Mouse (Mus musculus) kidney, adult 2 months (tissue): ENCODE measurements at regions not wholly inside any gene's neighbourhood (a gene's known extent, or its start where the extent isn't known, plus 50 kb on each side); places are given as distances from the start of the nearest gene placed in this dataset.

Experiments used
- DNase-seq: peaks from one replicate; pipeline ENCODE4 v3.0.0; 2021
- H3K27ac ChIP-seq: fragments of 200-500 bp; 2 replicates; pipeline ENCODE4 v1.5.1; 2012; ENCODE audit warnings: low read depth, low read length, control low read depth, inconsistent platforms; ENCODE audit not compliant: insufficient read depth
- H3K27me3 ChIP-seq: fragments of 200-500 bp; replicated peaks from 2 replicates; pipeline ENCODE4 v1.6.1; 2012; ENCODE audit warnings: mild to moderate bottlenecking, moderate library complexity, low read length, inconsistent platforms; ENCODE audit not compliant: control insufficient read depth, insufficient read depth
- H3K36me3 ChIP-seq: fragments of 200-500 bp; 2 replicates; pipeline ENCODE4 v1.6.1; 2012; ENCODE audit warnings: mild to moderate bottlenecking, moderate library complexity, low read length, inconsistent platforms; ENCODE audit not compliant: control insufficient read depth, insufficient read depth
- H3K4me1 ChIP-seq: fragments of 200-500 bp; 2 replicates; pipeline ENCODE4 v1.6.1; 2011; ENCODE audit warnings: low read length; ENCODE audit not compliant: control insufficient read depth, insufficient read depth
- H3K4me3 ChIP-seq: fragments of 200-500 bp; 2 replicates; pipeline ENCODE4 v1.5.1; 2011; ENCODE audit warnings: mild to moderate bottlenecking, low read depth, low read length, control low read depth; ENCODE audit not compliant: insufficient read depth
- CTCF ChIP-seq: fragments of 200-500 bp; conservative IDR thresholded peaks from 2 replicates; pipeline ENCODE4 v1.5.1; 2011; ENCODE audit warnings: low read depth, mild to moderate bottlenecking, control low read depth, low read length, moderate library complexity, mixed read lengths; ENCODE audit not compliant: insufficient read depth, insufficient read length
- POLR2A ChIP-seq: fragments of 200-500 bp; IDR thresholded peaks from one replicate; pipeline ENCODE4 v1.6.1; 2011; ENCODE audit warnings: low read depth, low read length, control low read depth
- WGBS: fragments of 180-500 bp; shearing (Covaris S2); methylation state at CpG from one replicate; pipeline ENCODE4 v1.1.7; 2018; 5-methylcytosine and 5-hydroxymethylcytosine counted together

DNA sequence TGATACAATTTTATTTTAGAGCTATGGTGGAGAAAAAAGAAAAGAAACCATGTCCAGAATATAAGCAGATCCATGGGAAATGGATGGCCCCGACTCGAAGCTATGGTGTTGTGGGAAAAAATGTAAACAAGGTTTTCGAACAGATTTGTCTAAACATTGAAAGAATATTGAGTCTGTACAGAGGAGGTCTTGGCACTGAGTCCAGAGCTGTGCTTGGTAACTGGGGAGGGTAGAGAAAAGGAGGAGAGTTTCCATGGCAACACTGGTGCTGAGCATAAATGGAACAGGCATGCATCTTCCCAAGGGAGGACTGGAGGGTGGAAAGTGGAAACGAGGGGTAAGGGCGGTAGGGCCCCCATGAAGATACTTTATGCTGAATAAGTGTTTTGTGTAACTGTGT lies 266.5 kb downstream of the Rfpl4b start:
- no peaks in the 10 kb centered on the region for H3K27me3 ChIP-seq
- no peak overlapping the region for H3K4me3 ChIP-seq
- no peaks in the 10 kb centered on the region for H3K4me1 ChIP-seq
- DNase-seq: no peak
- H3K36me3 ChIP-seq: no peaks in the 10 kb centered on the region
- no peak overlapping the region for H3K27ac ChIP-seq
- TF ChIP-seq POLR2A: no peak
- TF ChIP-seq CTCF: no peak
- WGBS: 73% methylated on average over 5 of the region's 5 CpGs

DNA sequence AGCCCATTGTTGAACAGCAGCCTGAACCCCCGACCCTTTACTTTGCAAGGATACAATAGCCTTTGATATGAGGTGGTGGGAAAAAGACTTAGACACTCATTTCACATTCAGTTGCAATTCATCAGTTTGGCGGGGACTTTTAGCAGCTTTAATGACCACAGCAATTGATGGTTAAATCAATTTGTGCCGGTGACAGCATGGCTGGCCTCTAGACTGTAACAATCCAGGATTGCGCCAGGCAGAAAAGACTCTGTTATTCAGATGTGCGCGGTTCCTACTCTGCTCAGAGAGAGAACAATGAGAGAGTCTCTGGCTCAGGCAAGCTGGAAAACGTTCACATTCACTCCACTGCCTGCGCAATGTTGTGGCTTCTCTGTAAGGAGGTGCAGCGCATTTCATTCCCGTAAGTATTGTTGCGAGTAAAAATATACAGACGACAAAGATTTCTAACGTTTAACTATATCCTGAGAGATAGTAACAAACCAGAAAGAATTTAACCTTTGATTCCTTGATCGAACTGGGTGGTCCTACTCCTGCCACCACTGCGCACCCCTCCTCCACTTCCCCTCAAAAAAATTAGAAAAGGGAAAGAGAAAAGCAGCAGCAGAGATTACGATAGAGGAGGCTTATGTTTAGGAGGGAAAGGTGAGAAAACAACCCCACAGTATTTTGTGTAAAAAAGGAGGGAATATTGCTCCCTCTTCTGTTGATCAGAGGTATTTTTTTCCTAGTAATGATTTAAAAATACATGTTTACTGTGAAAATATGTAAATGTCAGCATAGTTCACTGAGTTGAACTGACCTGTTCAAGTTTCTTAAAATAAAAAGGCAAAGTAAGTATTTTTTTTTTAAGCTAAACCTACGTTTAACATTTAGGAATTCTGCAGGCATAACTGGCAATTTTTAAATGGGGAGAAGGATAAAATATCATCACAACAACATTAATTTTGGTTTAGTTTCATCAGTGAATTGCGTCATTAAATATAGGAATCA lies 267.6 kb downstream of the Rfpl4b start:
- H3K27me3 ChIP-seq: no peaks in the 10 kb centered on the region
- TF ChIP-seq CTCF (no peak), POLR2A (no peak)
- H3K4me1 ChIP-seq: no peaks in the 10 kb centered on the region
- H3K27ac ChIP-seq: no peak overlapping the region
- H3K36me3 ChIP-seq: no peaks in the 10 kb centered on the region
- 0 out of 2 replicates have a peak overlapping the region, but pooled peaks have one; percentile 9 for H3K4me3 ChIP-seq
- DNase-seq: peak; percentile 10
- 18% methylated on average over 18 of the region's 18 CpGs for WGBS

DNA sequence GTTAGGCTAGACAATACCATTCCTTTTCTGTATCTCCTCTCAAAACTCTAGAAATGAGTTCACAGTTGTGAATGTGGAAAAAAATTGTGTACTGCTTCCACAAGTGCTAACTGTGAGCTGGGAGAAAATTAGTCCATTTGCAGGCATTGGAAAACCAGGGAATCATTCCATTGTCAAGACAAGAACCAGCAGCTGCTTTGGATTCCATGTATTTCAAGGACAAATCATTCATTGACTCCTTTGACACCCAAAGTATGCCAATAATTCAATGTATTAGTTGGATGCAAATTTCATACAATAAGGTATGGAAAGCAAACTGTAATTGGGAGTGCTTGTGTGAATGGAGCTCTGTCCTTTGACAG lies 268.3 kb downstream of the Rfpl4b start:
- Histone ChIP-seq H3K4me3 (no peak overlapping the region), H3K27me3 (no peaks in the 10 kb centered on the region), H3K4me1 (no peaks in the 10 kb centered on the region), H3K27ac (no peak overlapping the region), H3K36me3 (no peaks in the 10 kb centered on the region)
- no peak for DNase-seq
- TF ChIP-seq POLR2A (no peak), CTCF (no peak)

DNA sequence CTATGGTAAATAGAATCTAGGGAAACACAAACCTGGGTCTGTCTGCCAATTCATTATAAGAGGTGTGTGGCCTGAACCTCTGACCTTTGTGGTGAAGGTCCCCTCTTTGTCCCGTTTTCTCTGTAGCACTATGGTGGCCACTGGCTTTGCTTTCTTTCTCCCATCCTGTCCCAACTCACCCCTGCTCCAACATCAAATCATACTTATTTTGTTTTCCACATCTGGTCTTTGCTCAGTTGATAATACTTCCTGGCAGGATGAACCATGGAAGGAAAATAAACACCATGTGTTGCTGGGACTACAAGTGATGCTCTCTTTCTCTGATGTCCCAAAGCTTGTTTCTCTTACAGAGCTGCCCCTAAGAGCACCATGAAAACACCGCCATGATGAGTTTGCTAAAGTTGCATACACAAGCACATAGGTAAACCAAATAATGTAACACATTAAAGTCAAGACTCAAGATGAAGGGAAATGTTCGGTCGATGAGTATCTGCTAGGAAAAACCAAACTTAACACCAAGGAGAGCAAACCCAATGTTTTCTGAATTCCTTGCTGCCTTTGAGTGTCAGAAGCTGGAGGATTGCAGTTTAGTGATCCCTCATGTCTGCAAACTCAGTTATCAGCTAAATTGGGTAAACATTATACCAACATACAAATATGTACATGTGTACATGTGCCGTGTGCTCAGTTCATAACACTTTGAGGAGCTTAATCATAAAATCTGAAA lies 269.1 kb downstream of the Rfpl4b start:
- H3K36me3 ChIP-seq: no peaks in the 10 kb centered on the region
- H3K4me1 ChIP-seq: no peaks in the 10 kb centered on the region
- WGBS: 92% methylated on average over 5 of the region's 5 CpGs
- no peaks in the 10 kb centered on the region for H3K27me3 ChIP-seq
- DNase-seq: no peak
- H3K4me3 ChIP-seq: no peak overlapping the region
- TF ChIP-seq CTCF (no peak), POLR2A (no peak)
- no peak overlapping the region for H3K27ac ChIP-seq

DNA sequence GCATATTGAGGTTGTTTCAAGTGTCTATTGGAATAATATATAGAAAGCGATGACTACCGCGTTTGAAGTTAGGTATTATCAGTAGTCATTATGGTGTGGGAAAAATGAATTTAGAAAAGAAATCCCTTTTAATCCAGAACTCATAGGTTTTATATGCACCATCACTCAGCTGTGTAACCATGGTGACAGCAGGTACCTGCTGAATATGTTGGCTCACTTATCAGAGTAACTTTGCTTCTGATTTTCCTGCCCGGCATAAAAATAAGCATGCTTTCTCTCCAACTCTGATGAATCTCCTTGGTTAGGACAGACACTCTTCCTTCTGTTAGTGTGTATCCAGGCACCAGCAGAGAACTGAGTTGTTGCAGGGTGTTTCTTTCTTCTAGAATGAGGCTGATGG lies 281.5 kb downstream of the Rfpl4b start:
- Histone ChIP-seq H3K36me3 (no peaks in the 10 kb centered on the region), H3K4me3 (no peak overlapping the region), H3K4me1 (no peaks in the 10 kb centered on the region), H3K27me3 (no peaks in the 10 kb centered on the region), H3K27ac (no peak overlapping the region)
- no peak for DNase-seq
- no peak for TF ChIP-seq CTCF
- TF ChIP-seq POLR2A: no peak
- 96% methylated on average over 4 of the region's 4 CpGs for WGBS

DNA sequence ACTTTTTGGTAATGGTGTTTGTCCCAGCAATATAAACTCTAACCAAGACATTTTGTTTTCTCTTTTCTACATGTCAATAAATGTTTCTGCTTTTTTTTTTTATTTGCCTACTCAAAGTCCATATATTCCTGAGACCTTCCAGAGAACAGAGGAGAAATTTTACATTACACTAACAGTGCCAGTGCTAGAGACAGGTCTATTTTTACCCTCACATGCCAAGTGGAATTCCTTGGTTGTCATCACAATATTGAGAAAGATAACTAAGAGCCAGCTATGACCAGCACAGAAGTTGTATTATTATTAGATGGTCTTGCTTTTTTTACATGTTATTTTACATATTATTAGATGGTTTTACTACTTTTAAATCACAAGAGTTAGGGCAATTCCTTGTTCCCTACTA lies 282.8 kb downstream of the Rfpl4b start:
- H3K4me1 ChIP-seq: no peaks in the 10 kb centered on the region
- no peak overlapping the region for H3K27ac ChIP-seq
- H3K4me3 ChIP-seq: no peak overlapping the region
- DNase-seq: no peak
- H3K36me3 ChIP-seq: no peaks in the 10 kb centered on the region
- no peaks in the 10 kb centered on the region for H3K27me3 ChIP-seq
- no peak for TF ChIP-seq POLR2A
- no peak for TF ChIP-seq CTCF

DNA sequence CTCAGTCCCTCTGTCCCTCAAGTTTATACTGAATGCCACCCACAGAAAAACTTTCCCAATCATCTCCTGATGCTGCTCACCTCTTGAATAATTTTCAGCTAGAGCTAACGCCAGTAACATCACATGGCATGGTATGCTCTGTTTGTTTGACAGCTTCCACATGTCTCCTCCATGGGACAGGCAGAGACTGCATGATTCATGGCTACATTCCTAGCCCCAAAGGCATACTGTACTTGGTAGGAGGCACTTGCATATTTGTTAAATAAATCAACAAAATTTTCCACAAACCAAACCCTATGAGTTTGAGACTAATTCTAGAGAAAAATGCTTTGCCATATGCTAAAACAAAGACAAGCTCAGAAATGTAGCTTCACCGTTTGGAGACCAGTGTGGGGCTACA lies 304.9 kb downstream of the Rfpl4b start:
- no peak for DNase-seq
- Histone ChIP-seq H3K36me3 (no peaks in the 10 kb centered on the region), H3K27me3 (no peaks in the 10 kb centered on the region), H3K4me3 (no peak overlapping the region), H3K27ac (no peak overlapping the region), H3K4me1 (no peaks in the 10 kb centered on the region)
- WGBS: 65% methylated on average over 2 of the region's 2 CpGs
- TF ChIP-seq POLR2A (no peak), CTCF (no peak)
